Comparison of ENCODE assay signal across 10 mouse cellular contexts in the genomic region with DNA sequence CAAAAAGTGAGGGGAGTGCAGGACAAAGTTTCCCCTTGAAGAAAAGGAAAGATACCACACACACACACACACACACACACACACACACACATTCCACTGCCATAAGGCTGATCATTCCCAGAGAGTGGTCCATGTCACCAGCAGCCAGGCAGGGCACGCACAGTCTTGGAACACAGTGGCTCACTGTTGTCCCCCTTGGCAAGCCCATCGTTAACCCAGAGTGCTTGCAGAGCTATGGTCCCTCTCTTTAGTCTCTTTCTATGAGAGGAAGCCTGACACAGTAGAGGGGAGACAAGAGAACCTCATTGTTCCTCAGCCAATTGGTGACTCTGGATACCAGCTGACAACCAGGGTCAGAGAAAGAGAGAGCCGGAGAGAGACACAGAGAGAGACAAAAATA.
A peak's percentile ranks its signal among the peaks of the same experiment; 100 is the strongest.
DNase-seq lines count a peak whose midpoint lies in the region; ATAC-seq and TF ChIP-seq lines count a peak whose summit lies in the region.
"Had no signal": no experiment of that assay in that cellular context is flagged by ENCODE, and none has a peak within 500 bp of the region (broad histone marks: within the 10 kb centered on the region; RNA-seq: fewer than 3 reads in every experiment).

No protein-coding gene starts in this region.

- no peak overlapping the region for H3K4me3 ChIP-seq in heart, adult 2 months
- H3K4me3 ChIP-seq in heart, embryonic 11.5 days (ENCODE audit: low read depth, low read length), result no peak overlapping the region

- H3K4me2 ChIP-seq in heart, embryonic 11.5 days, result no peak overlapping the region

- H3K36me3 ChIP-seq in heart, adult 2 months (ENCODE audit: control insufficient read depth, insufficient read depth, low read length), result peaks cover 36% of the 10 kb centered on the region
- H3K36me3 ChIP-seq in heart, embryonic 11.5 days (ENCODE audit: control insufficient read depth, insufficient read depth, low read length), result peaks cover 12% of the 10 kb centered on the region

- no peak for TF ChIP-seq CTCF in heart, adult 2 months (IDR thresholded peaks at IDR 0.05)

- peak overlapping the region; percentile 30; the same call in 1 of the 2 replicates for H3K9ac ChIP-seq in heart, adult 2 months (ENCODE audit: low read depth, low read length)
- H3K9ac ChIP-seq in heart, embryonic 11.5 days (ENCODE audit: low read depth, low read length), result no peak overlapping the region

- no peak for TF ChIP-seq POLR2A in heart, adult 2 months (IDR thresholded peaks at IDR 0.05; ENCODE audit: insufficient read depth, low read depth, low read length)

- intact Hi-C loops in heart, adult 2 months (cut with DNase I), result no loop called here

- no peak for DNase-seq in heart, adult 2 months
- DNase-seq in right cerebral cortex, postnatal 10 days (ENCODE audit: low spot score in 2 of 2), result peak; percentile 78 to 84
- no peak for DNase-seq in right cerebral cortex, postnatal 14 days
- peak; percentile 60 to 68 for DNase-seq in layer of hippocampus, postnatal 10 days (ENCODE audit: low spot score in 2 of 2)
- no peak for DNase-seq in spleen, postnatal 14 days (ENCODE audit: low spot score in 2 of 2)
- no peak for DNase-seq in embryo, embryonic 10 days (ENCODE audit: low spot score)
- DNase-seq in kidney, postnatal 25 days, result no peak
- DNase-seq: kidney, adult 9 months had no signal

- peak overlapping the region; percentile 48 for H3K27ac ChIP-seq in heart, adult 2 months
- H3K27ac ChIP-seq in heart, embryonic 11.5 days (ENCODE audit: low read depth, low read length), result no peak overlapping the region

- peaks cover 45% of the 10 kb centered on the region for H3K4me1 ChIP-seq in heart, adult 2 months (ENCODE audit: control insufficient read depth, insufficient read depth, low read length)
- peaks cover 58% of the 10 kb centered on the region for H3K4me1 ChIP-seq in heart, embryonic 11.5 days (ENCODE audit: control insufficient read depth, insufficient read depth, low read length)

- no peak for ATAC-seq in heart, embryonic 11.5 days (replicated peaks; ENCODE audit: insufficient number of reproducible peaks, low FRiP score, low TSS enrichment)

- 0 out of 2 replicates have a peak, but pooled peaks have one; percentile 26 for TF ChIP-seq EP300 in heart, adult 2 months (IDR thresholded peaks at IDR 0.05; ENCODE audit: insufficient read depth, low read depth, low read length)

- H3K79me2 ChIP-seq in heart, adult 2 months (replicated peaks; ENCODE audit: control insufficient read depth, insufficient read depth, low read length), result no peaks in the 10 kb centered on the region

- H3K9me3 ChIP-seq in heart, embryonic 11.5 days (replicated peaks; ENCODE audit: control insufficient read depth, low read length), result no peaks in the 10 kb centered on the region

- 28% methylated on average over 3 of the region's 3 CpGs for WGBS in heart, adult 2 months
- WGBS in heart, embryonic 11.5 days (ENCODE audit: insufficient replicate concordance), result 62% methylated on average over 3 of the region's 3 CpGs

- no peaks in the 10 kb centered on the region for H3K27me3 ChIP-seq in heart, adult 2 months (ENCODE audit: control insufficient read depth, insufficient read depth, low read length)
- H3K27me3 ChIP-seq in heart, embryonic 11.5 days (ENCODE audit: control insufficient read depth, insufficient read depth, low read length), result no peaks in the 10 kb centered on the region; the same call in 1 of the 2 replicates
- H3K27me3 ChIP-seq: CH12.LX had no signal

Comparison
In these comparisons a context has a peak if more than half of its experiments do, and no peak if none do; other contexts are left out.
1. DNase-seq: peak in right cerebral cortex, postnatal 10 days (2 of 2) and layer of hippocampus, postnatal 10 days (2 of 2); none in heart, adult 2 months (0 of 2), right cerebral cortex, postnatal 14 days (single experiment), spleen, postnatal 14 days (0 of 2), embryo, embryonic 10 days (single experiment) and kidney, postnatal 25 days (0 of 2).